Mouse (Mus musculus): Measurements from ENCODE around the gene Nup214.
A peak's percentile ranks its signal among the peaks of the same experiment; 100 is the strongest.

DNA sequence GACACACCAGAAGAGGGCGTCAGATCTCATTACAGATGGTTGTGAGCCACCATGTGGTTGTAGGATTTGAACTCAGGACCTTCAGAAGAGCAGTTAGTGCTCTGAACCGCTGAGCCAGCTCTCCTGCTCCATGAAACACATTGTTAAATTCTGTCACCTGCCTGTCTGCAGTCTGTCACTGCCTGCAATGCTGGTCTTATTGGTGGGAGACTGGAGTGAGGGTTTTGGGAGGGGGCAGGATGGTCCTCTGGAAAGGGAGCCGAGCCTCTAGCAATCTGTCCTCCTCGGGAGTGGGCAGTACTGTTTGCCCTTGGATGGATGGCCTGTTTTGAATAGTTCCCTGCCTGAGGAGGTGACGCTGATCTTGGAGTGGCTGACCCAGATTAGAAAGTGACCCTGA lies 69.6 kb downstream of the Nup214 start:
- TF ChIP-seq EP300 (IDR thresholded peaks at IDR 0.05; ENCODE audit: low read length) (no peak), CTCF (conservative IDR thresholded peaks at IDR 0.05 in 1 of 2, IDR thresholded peaks at IDR 0.05 in 1 of 2; ENCODE audit: low read depth in 2 of 2, low read length in 2 of 2) (0 out of 4 replicates have a peak, but pooled peaks of 1 of the 2 experiments have one; percentile 4), POLR2A (IDR thresholded peaks at IDR 0.05; ENCODE audit: low read depth, low read length) (no peak), USF1 (IDR thresholded peaks at IDR 0.05; ENCODE audit: low read depth, low read length) (no peak), NRF1 (IDR thresholded peaks at IDR 0.05; ENCODE audit: low read depth, low read length) (no peak), MAFK (IDR thresholded peaks at IDR 0.05; ENCODE audit: insufficient replicate concordance, low read length) (no peak), KAT2A (IDR thresholded peaks at IDR 0.05; ENCODE audit: insufficient replicate concordance, low read length) (no peak), ZC3H11A (IDR thresholded peaks at IDR 0.05; ENCODE audit: low read depth, low read length) (no peak)

All from CH12.LX (cell line).